Mouse (Mus musculus): ENCODE measurements at regions not wholly inside any gene's neighbourhood (a gene's known extent, or its start where the extent isn't known, plus 50 kb on each side); places are given as distances from the start of the nearest gene placed in this dataset.

GRCm38 (mm10) chr14:105359829-105360228 is 101.5 kb downstream of the Ndfip2 start:
- Histone ChIP-seq H3K36me3 (ENCODE audit: insufficient read depth, low read length) (no peaks in the 10 kb centered on the region), H3K27me3 (ENCODE audit: insufficient read depth, low read length) (no peaks in the 10 kb centered on the region), H3K9me3 (ENCODE audit: low read length) (no peaks in the 10 kb centered on the region), H3K4me3 (replicated peaks; ENCODE audit: low read length) (no peak overlapping the region), H3K4me1 (replicated peaks; ENCODE audit: low read depth, low read length) (0 out of 2 replicates have a peak, but pooled peaks cover 2% of the 10 kb centered on the region)
- TF ChIP-seq POU5F1 (IDR thresholded peaks at IDR 0.05; ENCODE audit: borderline replicate concordance, low read length) (no peak), CTCF (conservative IDR thresholded peaks at IDR 0.05; ENCODE audit: low read length) (no peak), NANOG (IDR thresholded peaks at IDR 0.05; ENCODE audit: borderline replicate concordance, low read length) (no peak)
